Mouse (Mus musculus) MEL (cell line): ENCODE measurements at regions not wholly inside any gene's neighbourhood (a gene's known extent, or its start where the extent isn't known, plus 50 kb on each side); places are given as distances from the start of the nearest gene placed in this dataset.

Experiments used
- DNase-seq: peaks from one replicate; pipeline ENCODE4 v3.0.0; 2011; ENCODE audit warnings: low read depth, low spot score
- H3K27ac ChIP-seq: 2 replicates; pipeline ENCODE4 v1.5.1; 2012; ENCODE audit warnings: low read depth, mild to moderate bottlenecking, control low read depth, low read length, moderate library complexity; ENCODE audit not compliant: control insufficient read depth
- H3K27me3 ChIP-seq, 2 experiments: fragments of 150-350 bp in 1 of 2; sonication (generic) in 1 of 2; 2 replicates each; pipeline ENCODE4 v1.6.1; 2012; ENCODE audit warnings: low read length in 2 of 2, mild to moderate bottlenecking in 2 of 2, improper control_type of control experiment in 1 of 2, moderate library complexity in 1 of 2; ENCODE audit not compliant: insufficient read depth in 2 of 2, control insufficient read depth in 1 of 2
- H3K36me3 ChIP-seq, 2 experiments: 2 replicates each; pipeline ENCODE4 v1.6.1; 2012 to 2014; ENCODE audit warnings: low read length in 2 of 2, improper control_type of control experiment in 1 of 2, inconsistent platforms in 1 of 2, mild to moderate bottlenecking in 1 of 2; ENCODE audit not compliant: insufficient read depth in 2 of 2, control insufficient read depth in 1 of 2
- H3K4me1 ChIP-seq, 2 experiments: fragments of 150-350 bp in 1 of 2; sonication (generic) in 1 of 2; 2 replicates each; pipeline ENCODE4 v1.6.1; 2012; ENCODE audit warnings: low read length in 2 of 2, improper control_type of control experiment in 1 of 2, mild to moderate bottlenecking in 1 of 2; ENCODE audit not compliant: insufficient read depth in 2 of 2, control insufficient read depth in 1 of 2
- H3K4me3 ChIP-seq, 2 experiments: fragments of 150-350 bp in 1 of 2; sonication (generic) in 1 of 2; 2 replicates each; pipeline ENCODE4 v1.5.1; 2012; ENCODE audit warnings: low read depth in 2 of 2, low read length in 2 of 2, mild to moderate bottlenecking in 2 of 2, moderate library complexity in 2 of 2, control low read depth in 1 of 2, improper control_type of control experiment in 1 of 2; ENCODE audit not compliant: control insufficient read depth in 1 of 2, insufficient read depth in 1 of 2
- H3K79me2 ChIP-seq: 2 replicates; pipeline ENCODE4 v1.6.1; 2012; ENCODE audit warnings: mild to moderate bottlenecking, low read length, moderate library complexity; ENCODE audit not compliant: control insufficient read depth, poor library complexity, insufficient read depth
- H3K9ac ChIP-seq: 2 replicates; pipeline ENCODE4 v1.6.1; 2012; ENCODE audit warnings: low read depth, mild to moderate bottlenecking, control low read depth, low read length, moderate library complexity; ENCODE audit not compliant: control insufficient read depth, poor library complexity, severe bottlenecking
- H3K9me3 ChIP-seq: fragments of 150-350 bp; sonication (generic); replicated peaks from 2 replicates; pipeline ENCODE4 v1.6.1; 2012; ENCODE audit warnings: mild to moderate bottlenecking, low read length, improper control_type of control experiment, moderate library complexity; ENCODE audit not compliant: insufficient read depth
- CTCF ChIP-seq, 3 experiments: IDR thresholded peaks in 2 of 3; conservative IDR thresholded peaks in 1 of 3; 2 replicates each; pipeline ENCODE4 v1.5.1; 2011 to 2012; ENCODE audit warnings: low read length in 3 of 3, low read depth in 2 of 3, mild to moderate bottlenecking in 2 of 3, improper control_type of control experiment in 1 of 3, inconsistent platforms in 1 of 3, mixed read lengths in 1 of 3, moderate library complexity in 1 of 3; ENCODE audit not compliant: control insufficient read depth in 1 of 3, insufficient read depth in 1 of 3, poor library complexity in 1 of 3, severe bottlenecking in 1 of 3
- E2F4 ChIP-seq: IDR thresholded peaks from 2 replicates; pipeline ENCODE4 v1.6.1; 2011; ENCODE audit warnings: low read depth, low read length, improper control_type of control experiment, borderline replicate concordance
- ELF1 ChIP-seq: IDR thresholded peaks from 2 replicates; pipeline ENCODE4 v1.6.1; 2014; ENCODE audit warnings: low read depth, mild to moderate bottlenecking, inconsistent platforms, low read length, improper control_type of control experiment, moderate library complexity
- EP300 ChIP-seq, 2 experiments: IDR thresholded peaks; 2 replicates each; pipeline ENCODE4 v1.6.1; 2011; ENCODE audit warnings: improper control_type of control experiment in 2 of 2, low read length in 2 of 2, low read depth in 1 of 2, mild to moderate bottlenecking in 1 of 2
- GABPA ChIP-seq: IDR thresholded peaks from 2 replicates; pipeline ENCODE4 v1.6.1; 2012; ENCODE audit warnings: low read depth, mild to moderate bottlenecking, inconsistent platforms, low read length, improper control_type of control experiment, moderate library complexity
- JUND ChIP-seq: IDR thresholded peaks from 2 replicates; pipeline ENCODE4 v1.6.1; 2011; ENCODE audit warnings: low read depth, mild to moderate bottlenecking, improper control_type of control experiment, low read length
- KAT2A ChIP-seq: conservative IDR thresholded peaks from 2 replicates; pipeline ENCODE4 v1.6.1; 2012; ENCODE audit warnings: low read depth, low read length, improper control_type of control experiment, inconsistent platforms
- MAX ChIP-seq: IDR thresholded peaks from 2 replicates; pipeline ENCODE4 v1.6.1; 2011; ENCODE audit warnings: low read length, improper control_type of control experiment
- MXI1 ChIP-seq: IDR thresholded peaks from 2 replicates; pipeline ENCODE4 v1.6.1; 2011; ENCODE audit warnings: mild to moderate bottlenecking, low read depth, low read length, improper control_type of control experiment
- MYB ChIP-seq: IDR thresholded peaks from 2 replicates; pipeline ENCODE4 v1.6.1; 2011; ENCODE audit warnings: mild to moderate bottlenecking, low read depth, low read length, improper control_type of control experiment
- POLR2A ChIP-seq, 2 experiments: IDR thresholded peaks; 2 replicates each; pipeline ENCODE4 v1.6.1; 2011 to 2012; ENCODE audit warnings: low read length in 2 of 2, mild to moderate bottlenecking in 2 of 2, control low read depth in 1 of 2, improper control_type of control experiment in 1 of 2, low read depth in 1 of 2, moderate library complexity in 1 of 2; ENCODE audit not compliant: control insufficient read depth in 1 of 2, insufficient read depth in 1 of 2, poor library complexity in 1 of 2
- POLR2AphosphoS2 ChIP-seq: IDR thresholded peaks from 2 replicates; pipeline ENCODE4 v1.6.1; 2011; ENCODE audit warnings: low read length, improper control_type of control experiment
- RAD21 ChIP-seq: IDR thresholded peaks from 2 replicates; pipeline ENCODE4 v1.6.1; 2011; ENCODE audit warnings: mild to moderate bottlenecking, low read depth, low read length, improper control_type of control experiment
- RCOR1 ChIP-seq: IDR thresholded peaks from 2 replicates; pipeline ENCODE4 v1.6.1; 2012; ENCODE audit warnings: low read depth, mild to moderate bottlenecking, inconsistent platforms, low read length, improper control_type of control experiment
- SMC3 ChIP-seq: IDR thresholded peaks from 2 replicates; pipeline ENCODE4 v1.6.1; 2011; ENCODE audit warnings: low read depth, low read length, improper control_type of control experiment
- TAL1 ChIP-seq: IDR thresholded peaks from 2 replicates; pipeline ENCODE4 v1.6.1; 2012; ENCODE audit warnings: mild to moderate bottlenecking, inconsistent platforms, low read length, moderate library complexity, mixed read lengths
- USF1 ChIP-seq: IDR thresholded peaks from 2 replicates; pipeline ENCODE4 v1.6.1; 2014; ENCODE audit warnings: low read depth, mild to moderate bottlenecking, inconsistent platforms, low read length, improper control_type of control experiment, moderate library complexity
- ZC3H11A ChIP-seq: IDR thresholded peaks from 2 replicates; pipeline ENCODE4 v1.6.1; 2012; ENCODE audit warnings: low read depth, mild to moderate bottlenecking, inconsistent platforms, low read length, improper control_type of control experiment
- ZMIZ1 ChIP-seq: IDR thresholded peaks from 2 replicates; pipeline ENCODE4 v1.6.1; 2012; ENCODE audit warnings: low read depth, mild to moderate bottlenecking, inconsistent platforms, low read length, improper control_type of control experiment, moderate library complexity

DNA sequence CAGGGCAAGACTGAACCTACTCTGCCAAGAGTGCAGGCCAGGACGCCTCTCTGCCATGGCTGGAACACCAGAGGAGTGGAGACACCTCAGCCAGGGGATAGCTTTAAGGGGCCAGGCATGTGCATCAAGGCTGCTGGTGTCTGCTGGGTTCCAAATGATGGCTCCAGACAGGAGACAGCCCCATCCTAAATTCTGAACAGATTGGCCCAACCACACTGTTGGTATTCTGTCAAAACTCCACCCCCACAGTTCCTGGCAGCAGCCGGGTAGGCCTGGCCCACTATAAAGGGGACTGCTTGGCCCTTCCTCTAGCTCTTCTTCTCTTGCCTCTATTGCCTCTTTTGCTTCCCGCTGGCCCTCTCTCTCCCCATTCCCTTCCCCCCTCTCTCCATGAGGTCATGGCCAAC is 60.3 kb upstream of the Foxk1 start:
- no peaks in the 10 kb centered on the region for H3K36me3 ChIP-seq

DNA sequence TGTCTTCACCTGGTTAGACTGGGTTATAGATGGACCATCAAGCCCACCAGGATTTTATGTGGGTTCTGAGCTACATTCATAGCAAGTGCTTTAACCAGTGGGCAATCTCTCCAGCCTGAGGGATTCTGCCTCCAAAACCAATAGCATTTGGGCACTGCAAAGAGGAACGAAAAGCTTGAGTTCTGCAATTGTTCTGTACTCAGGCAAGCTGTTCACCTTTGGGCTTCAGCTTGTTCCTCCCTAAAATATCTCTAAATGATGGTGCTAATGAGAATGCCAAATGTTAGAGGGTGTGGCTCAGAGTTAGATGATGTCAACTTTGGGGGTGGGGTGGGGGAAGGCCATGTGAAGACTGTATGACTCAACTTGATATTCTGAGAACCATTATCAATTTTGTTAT is 54.8 kb upstream of the Foxk1 start:
- no peak overlapping the region for H3K4me3 ChIP-seq
- TF ChIP-seq USF1 (no peak), RAD21 (no peak), KAT2A (no peak), TAL1 (no peak), E2F4 (no peak), POLR2A (IDR thresholded peaks at IDR 0.05; ENCODE audit: control insufficient read depth in 1 of 2, insufficient read depth in 1 of 2, low read depth in 1 of 2, low read length in 2 of 2, poor library complexity in 1 of 2) (no peak), MAX (no peak), POLR2AphosphoS2 (no peak), ZMIZ1 (no peak), RCOR1 (no peak), ZC3H11A (no peak), SMC3 (no peak)
- no peaks in the 10 kb centered on the region for H3K4me1 ChIP-seq
- no peaks in the 10 kb centered on the region for H3K9me3 ChIP-seq
- H3K79me2 ChIP-seq, result no peaks in the 10 kb centered on the region
- H3K9ac ChIP-seq, result no peak overlapping the region
- no peaks in the 10 kb centered on the region for H3K27me3 ChIP-seq
- DNase-seq, result no peak
- H3K27ac ChIP-seq, result no peak overlapping the region
- H3K36me3 ChIP-seq, result no peaks in the 10 kb centered on the region

More for the DNA sequence above, 60.3 kb upstream of the Foxk1 start:
- no peak overlapping the region for H3K4me3 ChIP-seq
- no peaks in the 10 kb centered on the region for H3K79me2 ChIP-seq
- no peaks in the 10 kb centered on the region for H3K4me1 ChIP-seq
- DNase-seq, result no peak
- no peak overlapping the region for H3K27ac ChIP-seq
- TF ChIP-seq JUND, result no peak
- TF ChIP-seq ELF1, result no peak
- TF ChIP-seq POLR2AphosphoS2, result no peak
- TF ChIP-seq TAL1, result no peak
- no peak for TF ChIP-seq USF1
- no peak for TF ChIP-seq RCOR1
- no peak for TF ChIP-seq MXI1
- TF ChIP-seq EP300 (IDR thresholded peaks at IDR 0.05; ENCODE audit: low read depth in 1 of 2, low read length in 2 of 2), result no peak
- TF ChIP-seq KAT2A, result no peak
- TF ChIP-seq MAX, result no peak
- no peak for TF ChIP-seq CTCF (IDR thresholded peaks at IDR 0.05 in 2 of 3, conservative IDR thresholded peaks at IDR 0.05 in 1 of 3; ENCODE audit: control insufficient read depth in 1 of 3, insufficient read depth in 1 of 3, low read depth in 2 of 3, low read length in 3 of 3, poor library complexity in 1 of 3, severe bottlenecking in 1 of 3)
- no peak for TF ChIP-seq MYB
- no peak for TF ChIP-seq GABPA
- no peak overlapping the region for H3K9ac ChIP-seq
- no peaks in the 10 kb centered on the region for H3K27me3 ChIP-seq
- H3K9me3 ChIP-seq, result no peaks in the 10 kb centered on the region
